Mouse (Mus musculus) midbrain, embryonic 10.5 days (tissue): ENCODE data around the gene Kcnip4. TPM values are rescaled to one million over a fixed set of nuclear protein-coding genes. Genes with fewer than 3 reads are reported as not detected.

Experiments
- DNase-seq: peaks from one replicate; pipeline ENCODE4 v3.0.0-alpha.2; 2017; ENCODE audit warnings: low spot score
- H3K27ac ChIP-seq: fragments of 300-500 bp; sonication (generic); replicated peaks from 2 replicates; pipeline ENCODE4 v1.5.1; 2016; ENCODE audit warnings: mild to moderate bottlenecking
- H3K27me3 ChIP-seq: fragments of 300-500 bp; sonication (generic); 2 replicates; pipeline ENCODE4 v1.6.1; 2016; ENCODE audit warnings: low read depth, mild to moderate bottlenecking; ENCODE audit not compliant: poor library complexity, severe bottlenecking
- H3K36me3 ChIP-seq: fragments of 300-500 bp; sonication (generic); 2 replicates; pipeline ENCODE4 v1.6.1; 2016; ENCODE audit warnings: mild to moderate bottlenecking, moderate library complexity
- H3K4me1 ChIP-seq: fragments of 300-500 bp; sonication (generic); 2 replicates; pipeline ENCODE4 v1.6.1; 2016
- H3K4me3 ChIP-seq: fragments of 300-500 bp; sonication (generic); 2 replicates; pipeline ENCODE4 v1.5.1; 2016; ENCODE audit warnings: mild to moderate bottlenecking, moderate library complexity
- H3K9me3 ChIP-seq: fragments of 300-500 bp; sonication (generic); replicated peaks from 2 replicates; pipeline ENCODE4 v1.6.1; 2016; ENCODE audit warnings: mild to moderate bottlenecking
- WGBS: fragments of 180-500 bp; shearing (Covaris S2); methylation state at CpG from one replicate; pipeline ENCODE4 v1.1.7; 2016; 5-methylcytosine and 5-hydroxymethylcytosine counted together
- polyA plus RNA-seq: library from polyadenylated mRNA; unstranded; fragments of >200 nt; fragmentation: Nextera tagmentation; extraction: Ambion mirVana; gene quantifications from 2 replicates; pipeline ENCODE4 v1.2.1, GENCODE M21; 2016

Kcnip4 gene
- polyA plus RNA-seq, 1 experiment from 2014 or later: 1.2 TPM

DNA sequence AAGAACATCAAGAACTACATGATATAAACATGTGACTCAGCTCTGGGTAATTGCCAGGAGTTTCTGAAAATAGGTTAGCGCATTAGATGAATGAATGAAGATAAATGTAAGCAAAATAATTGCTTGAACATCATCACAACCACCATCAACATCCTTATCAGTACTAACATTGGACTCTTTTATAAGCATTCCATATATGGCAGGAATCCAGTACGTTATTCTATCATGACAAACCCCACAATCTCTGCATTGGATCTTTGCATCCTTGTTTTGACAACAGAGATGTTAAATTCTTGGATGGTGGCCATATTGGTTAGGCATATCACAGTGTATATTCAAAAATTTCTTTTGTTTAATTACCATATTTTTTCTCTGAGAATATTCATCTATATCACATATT is 375.0 kb downstream of the Kcnip4 start:
- no peaks in the 10 kb centered on the region for H3K9me3 ChIP-seq
- H3K27ac ChIP-seq: no peak overlapping the region
- no peaks in the 10 kb centered on the region for H3K4me1 ChIP-seq
- no peaks in the 10 kb centered on the region for H3K36me3 ChIP-seq
- no peaks in the 10 kb centered on the region for H3K27me3 ChIP-seq
- no peak for DNase-seq
- H3K4me3 ChIP-seq: no peak overlapping the region
- WGBS: 87% methylated on average over 2 of the region's 2 CpGs

DNA sequence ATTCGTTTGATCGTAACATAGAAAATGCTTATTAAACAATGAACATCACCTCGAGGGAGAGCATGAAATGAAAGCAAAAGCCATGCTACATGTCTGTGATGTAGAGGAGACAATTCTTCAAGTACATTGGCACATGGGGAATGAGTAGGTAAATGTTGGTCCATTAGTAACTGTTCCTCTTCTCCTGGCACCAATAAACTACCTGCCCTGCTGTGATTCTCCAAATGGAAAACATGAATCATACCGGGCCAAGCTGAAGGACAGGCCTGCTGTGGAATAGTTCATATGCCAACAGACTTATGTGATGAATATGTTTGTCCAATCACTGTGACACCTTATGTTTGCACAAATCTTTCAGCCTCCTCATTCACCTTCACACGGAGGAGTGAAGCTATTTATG is 429.3 kb downstream of the Kcnip4 start:
- H3K27ac ChIP-seq: no peak overlapping the region
- DNase-seq: no peak
- 83% methylated on average over 5 of the region's 5 CpGs for WGBS

DNA sequence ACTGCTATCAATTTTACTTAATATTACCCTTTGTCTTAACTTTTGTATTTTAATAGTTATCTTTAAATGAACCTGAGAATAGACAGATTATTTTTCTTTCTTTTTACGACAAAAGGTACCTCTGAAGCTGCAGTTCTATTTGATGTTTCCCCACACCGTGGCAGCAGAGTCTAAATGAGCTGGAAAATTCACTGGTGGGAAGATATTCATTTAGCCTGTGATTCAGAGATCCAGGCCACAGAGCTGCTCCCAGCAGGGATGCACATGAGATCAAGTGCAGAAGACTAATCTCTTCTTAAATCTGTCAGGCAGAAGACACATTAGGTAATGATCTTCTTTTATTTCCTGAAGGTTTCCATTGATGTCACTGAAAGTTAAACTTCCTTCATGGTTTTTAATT is 429.8 kb downstream of the Kcnip4 start:
- Histone ChIP-seq H3K27me3 (no peaks in the 10 kb centered on the region), H3K4me3 (no peak overlapping the region), H3K4me1 (no peaks in the 10 kb centered on the region), H3K9me3 (no peaks in the 10 kb centered on the region), H3K27ac (no peak overlapping the region), H3K36me3 (no peaks in the 10 kb centered on the region)
- WGBS: 74% methylated on average over 2 of the region's 2 CpGs
- DNase-seq: no peak

More for the DNA sequence above, 429.3 kb downstream of the Kcnip4 start:
- Histone ChIP-seq H3K9me3 (no peaks in the 10 kb centered on the region), H3K27me3 (no peaks in the 10 kb centered on the region), H3K36me3 (no peaks in the 10 kb centered on the region), H3K4me3 (no peak overlapping the region), H3K4me1 (no peaks in the 10 kb centered on the region)

DNA sequence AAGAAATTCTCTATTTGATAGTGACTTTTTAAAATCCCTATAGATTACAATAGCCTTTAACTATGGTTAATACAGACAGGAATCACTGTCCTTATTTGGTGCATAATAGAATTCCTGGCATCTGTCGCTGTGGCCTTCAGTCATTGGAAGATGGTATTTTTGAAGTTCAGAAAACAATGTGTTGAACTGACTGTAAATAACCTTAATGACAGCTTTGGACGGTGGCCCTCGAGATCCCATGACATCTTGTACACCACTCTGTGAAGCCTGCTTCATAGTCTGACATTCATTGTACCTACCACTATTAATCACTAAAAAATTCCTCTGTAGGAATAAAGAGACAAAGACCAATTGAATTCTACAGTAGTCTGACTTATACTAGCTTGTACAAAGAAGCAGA is 430.4 kb downstream of the Kcnip4 start:
- no peak for DNase-seq
- 85% methylated on average over 3 of the region's 3 CpGs for WGBS
- Histone ChIP-seq H3K9me3 (no peaks in the 10 kb centered on the region), H3K36me3 (no peaks in the 10 kb centered on the region), H3K4me1 (no peaks in the 10 kb centered on the region), H3K27me3 (no peaks in the 10 kb centered on the region), H3K4me3 (no peak overlapping the region), H3K27ac (no peak overlapping the region)

DNA sequence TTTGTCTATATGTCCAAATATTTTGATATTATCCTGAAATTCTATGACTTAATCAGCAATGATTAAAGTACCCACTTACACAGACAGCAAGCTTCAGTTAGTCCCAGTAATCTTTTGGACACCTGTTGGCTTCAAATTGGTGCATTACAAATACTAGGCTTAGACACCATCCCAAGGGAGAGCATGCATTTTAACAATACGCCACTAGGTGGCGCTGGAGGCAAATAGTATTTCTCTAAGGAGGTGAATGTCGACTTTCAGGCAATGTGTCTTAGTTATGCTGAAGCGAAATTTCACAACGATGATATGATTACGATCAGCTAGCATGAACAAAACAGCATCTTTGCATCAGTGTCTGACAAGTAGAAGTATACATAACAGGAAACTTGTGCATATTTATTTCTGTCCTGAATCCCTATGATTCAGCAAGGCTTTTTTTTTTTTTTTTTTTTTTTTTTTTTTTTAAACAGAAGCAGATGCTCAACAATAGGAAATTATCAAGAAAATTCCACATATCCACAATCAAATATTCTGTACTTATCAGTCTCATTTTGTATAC is 434.5 kb downstream of the Kcnip4 start:
- no peaks in the 10 kb centered on the region for H3K27me3 ChIP-seq
- no peaks in the 10 kb centered on the region for H3K9me3 ChIP-seq
- peak; percentile 74 for DNase-seq
- WGBS: 15% methylated on average over 6 of the region's 6 CpGs
- no peaks in the 10 kb centered on the region for H3K4me1 ChIP-seq
- H3K27ac ChIP-seq: no peak overlapping the region
- H3K36me3 ChIP-seq: no peaks in the 10 kb centered on the region
- no peak overlapping the region for H3K4me3 ChIP-seq

DNA sequence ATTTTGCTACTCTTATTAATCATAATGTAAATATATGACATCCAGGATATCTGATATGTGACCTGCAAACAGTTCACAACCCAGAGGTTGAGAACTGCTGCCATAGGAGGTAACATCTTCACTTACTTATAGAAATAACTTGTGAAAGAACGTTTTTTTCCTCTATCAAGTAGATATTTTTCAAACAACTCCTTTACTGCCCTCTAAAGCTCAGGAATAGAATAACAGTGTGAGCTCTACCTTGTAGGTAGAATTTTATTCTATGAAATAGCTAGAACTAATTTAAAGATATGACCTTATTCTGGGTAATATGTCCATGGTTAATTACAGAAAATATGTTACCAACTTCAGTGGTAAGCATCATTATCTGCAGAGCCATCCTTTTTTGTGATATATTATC is 459.1 kb downstream of the Kcnip4 start:
- H3K36me3 ChIP-seq: no peaks in the 10 kb centered on the region
- H3K27me3 ChIP-seq: no peaks in the 10 kb centered on the region
- no peak overlapping the region for H3K4me3 ChIP-seq
- no peaks in the 10 kb centered on the region for H3K4me1 ChIP-seq
- no peaks in the 10 kb centered on the region for H3K9me3 ChIP-seq
- H3K27ac ChIP-seq: no peak overlapping the region
- 26% methylated on average over 1 of the region's 1 CpGs for WGBS
- no peak for DNase-seq

- H3K4me3 ChIP-seq: no peak overlapping the region
- no peaks in the 10 kb centered on the region for H3K27me3 ChIP-seq
- H3K9me3 ChIP-seq: no peaks in the 10 kb centered on the region
- H3K36me3 ChIP-seq: no peaks in the 10 kb centered on the region
- no peak for DNase-seq
- H3K27ac ChIP-seq: no peak overlapping the region
- H3K4me1 ChIP-seq: no peaks in the 10 kb centered on the region
These were observed 465.8 kb downstream of the Kcnip4 start for GRCm38 (mm10) chr5:49058926-49059325.

- H3K9me3 ChIP-seq: no peaks in the 10 kb centered on the region
These were observed 466.9 kb downstream of the Kcnip4 start for GRCm38 (mm10) chr5:49057636-49058340.

DNA sequence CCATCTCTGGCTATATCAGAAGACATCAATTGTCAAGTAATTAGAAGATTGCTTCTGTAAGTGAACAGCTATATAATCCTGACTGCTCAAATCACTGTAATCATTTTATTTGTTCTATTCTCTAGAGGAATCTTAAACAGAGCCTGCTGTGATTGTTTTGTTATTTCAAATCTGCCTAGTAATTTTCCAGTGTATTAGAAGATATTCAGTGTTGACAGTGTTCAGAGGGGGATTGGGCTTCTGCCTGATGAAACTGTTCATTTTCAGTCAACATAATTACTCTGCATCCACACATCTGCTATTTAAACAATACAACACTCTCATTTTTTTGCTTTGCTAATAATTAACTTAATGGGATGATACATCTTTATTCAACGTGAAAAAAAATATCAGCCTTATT is 476.7 kb downstream of the Kcnip4 start:
- DNase-seq: no peak
- WGBS: 79% methylated on average over 1 of the region's 1 CpGs

More at GRCm38 (mm10) chr5:49057636-49058340, 466.9 kb downstream of the Kcnip4 start:
- no peak overlapping the region for H3K4me3 ChIP-seq
- 91% methylated on average over 4 of the region's 4 CpGs for WGBS
- H3K36me3 ChIP-seq: no peaks in the 10 kb centered on the region
- H3K4me1 ChIP-seq: no peaks in the 10 kb centered on the region
- no peak for DNase-seq
- no peaks in the 10 kb centered on the region for H3K27me3 ChIP-seq
- H3K27ac ChIP-seq: no peak overlapping the region

GRCm38 (mm10) chr5:49041259-49041845 is 483.4 kb downstream of the Kcnip4 start:
- no peak for DNase-seq

More for the DNA sequence above, 476.7 kb downstream of the Kcnip4 start:
- H3K4me3 ChIP-seq: no peak overlapping the region
- no peaks in the 10 kb centered on the region for H3K4me1 ChIP-seq
- no peaks in the 10 kb centered on the region for H3K36me3 ChIP-seq
- no peaks in the 10 kb centered on the region for H3K27me3 ChIP-seq
- H3K27ac ChIP-seq: no peak overlapping the region
- no peaks in the 10 kb centered on the region for H3K9me3 ChIP-seq

DNA sequence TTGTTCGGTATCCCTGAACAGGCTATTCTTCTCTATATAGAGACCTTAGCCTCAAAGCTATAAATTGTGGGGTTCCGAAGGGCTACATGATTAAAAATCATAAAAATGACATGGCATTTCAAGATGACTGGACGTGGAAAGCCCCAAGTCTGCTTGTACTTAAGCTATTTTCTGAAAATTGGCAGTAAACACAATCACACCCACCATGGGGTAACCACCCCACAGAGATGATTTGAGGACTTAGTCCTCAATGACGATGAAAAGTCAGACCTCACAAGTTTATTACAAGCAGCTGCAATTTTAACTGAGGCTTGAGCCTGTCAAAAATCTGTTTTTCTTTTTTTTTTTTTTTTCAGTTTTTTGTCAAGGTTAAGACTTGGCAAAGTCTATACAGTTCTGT is 527.3 kb downstream of the Kcnip4 start:
- no peak for DNase-seq
- WGBS: 82% methylated on average over 4 of the region's 4 CpGs
- H3K4me1 ChIP-seq: no peaks in the 10 kb centered on the region
- H3K27ac ChIP-seq: no peak overlapping the region
- no peak overlapping the region for H3K4me3 ChIP-seq
- no peaks in the 10 kb centered on the region for H3K36me3 ChIP-seq
- no peaks in the 10 kb centered on the region for H3K9me3 ChIP-seq
- no peaks in the 10 kb centered on the region for H3K27me3 ChIP-seq

More at GRCm38 (mm10) chr5:49041259-49041845, 483.4 kb downstream of the Kcnip4 start:
- Histone ChIP-seq H3K27ac (no peak overlapping the region), H3K4me1 (peaks cover 12% of the 10 kb centered on the region), H3K4me3 (no peak overlapping the region), H3K36me3 (no peaks in the 10 kb centered on the region), H3K27me3 (no peaks in the 10 kb centered on the region), H3K9me3 (no peaks in the 10 kb centered on the region)
- WGBS: 49% methylated on average over 6 of the region's 6 CpGs

DNA sequence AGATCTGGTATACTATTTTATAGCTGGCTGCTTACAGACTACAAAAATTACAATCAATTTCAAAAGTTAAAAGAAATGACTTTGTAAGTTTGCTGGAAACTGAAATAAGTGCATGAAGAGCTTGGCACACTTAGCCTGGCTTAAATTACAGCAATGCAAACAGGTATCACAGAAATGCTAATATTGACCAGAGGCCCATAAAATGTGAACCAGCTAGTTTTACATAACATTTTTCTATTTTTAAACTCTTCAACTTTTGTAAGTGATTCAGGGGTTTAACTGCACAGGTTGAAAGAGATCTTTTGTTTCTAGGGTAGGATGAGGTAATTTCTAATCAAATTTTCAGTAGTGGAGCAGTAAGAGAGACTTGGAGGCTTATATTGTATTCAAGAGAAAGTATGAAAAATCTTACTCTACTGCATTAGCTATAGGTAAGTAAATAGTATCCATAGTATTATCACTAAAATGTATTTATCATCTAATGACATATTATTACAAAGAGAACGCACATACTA is 535.5 kb downstream of the Kcnip4 start:
- no peak for DNase-seq
- no peaks in the 10 kb centered on the region for H3K27me3 ChIP-seq
- no peak overlapping the region for H3K4me3 ChIP-seq
- H3K36me3 ChIP-seq: no peaks in the 10 kb centered on the region
- no peak overlapping the region for H3K27ac ChIP-seq
- H3K9me3 ChIP-seq: no peaks in the 10 kb centered on the region
- H3K4me1 ChIP-seq: no peaks in the 10 kb centered on the region
- 93% methylated on average over 1 of the region's 1 CpGs for WGBS
